Mouse (Mus musculus) telencephalon, adult 2 months (tissue): ENCODE results near the gene Kcnc4.

Experiments
- DNase-seq: peaks from one replicate; pipeline ENCODE4 v3.0.0-alpha.2; 2011; ENCODE audit warnings: low read depth, low spot score

Gene Kcnc4

GRCm38 (mm10) chr3:107458528-107459195, 690 bp downstream of the Kcnc4 start:
- DNase-seq, result no peak

- DNase-seq, result no peak
These were observed 1.2 kb downstream of the Kcnc4 start for GRCm38 (mm10) chr3:107458104-107458503.

- DNase-seq, result no peak
These were observed 5.1 kb downstream of the Kcnc4 start for GRCm38 (mm10) chr3:107454280-107454679.

GRCm38 (mm10) chr3:107446822-107447221, 12.5 kb downstream of the Kcnc4 start:
- no peak for DNase-seq

- no peak for DNase-seq
These were observed 15.5 kb downstream of the Kcnc4 start for GRCm38 (mm10) chr3:107443866-107444265.

GRCm38 (mm10) chr3:107442191-107442590, 17.2 kb downstream of the Kcnc4 start:
- DNase-seq, result peak; percentile 75

GRCm38 (mm10) chr3:107441306-107441705, 18.0 kb downstream of the Kcnc4 start:
- DNase-seq, result no peak

- DNase-seq, result no peak
These were observed 20.1 kb downstream of the Kcnc4 start for GRCm38 (mm10) chr3:107439280-107439679.

GRCm38 (mm10) chr3:107437666-107438065, 21.7 kb downstream of the Kcnc4 start:
- DNase-seq, result no peak

- DNase-seq, result no peak
These were observed 22.9 kb downstream of the Kcnc4 start for GRCm38 (mm10) chr3:107436434-107436833.

- DNase-seq, result no peak
These were observed 25.7 kb downstream of the Kcnc4 start for GRCm38 (mm10) chr3:107433614-107434013.

GRCm38 (mm10) chr3:107431268-107431667, 28.1 kb downstream of the Kcnc4 start:
- DNase-seq, result no peak

- peak; percentile 87 for DNase-seq
These were observed 34.9 kb downstream of the Kcnc4 start for GRCm38 (mm10) chr3:107424258-107425041.

GRCm38 (mm10) chr3:107420156-107420555, 39.2 kb downstream of the Kcnc4 start:
- no peak for DNase-seq

GRCm38 (mm10) chr3:107417287-107417644, 42.1 kb downstream of the Kcnc4 start:
- no peak for DNase-seq

- DNase-seq, result no peak
These were observed 42.6 kb downstream of the Kcnc4 start for GRCm38 (mm10) chr3:107416541-107417286.

- DNase-seq, result no peak
These were observed 46.3 kb downstream of the Kcnc4 start for GRCm38 (mm10) chr3:107413093-107413492.

- DNase-seq, result no peak
These were observed 46.8 kb downstream of the Kcnc4 start for GRCm38 (mm10) chr3:107412509-107412908.

- DNase-seq, result no peak
These were observed 47.7 kb downstream of the Kcnc4 start for GRCm38 (mm10) chr3:107411669-107412068.

- no peak for DNase-seq
These were observed 58.0 kb downstream of the Kcnc4 start for GRCm38 (mm10) chr3:107401401-107401800.

- no peak for DNase-seq
These were observed 59.2 kb downstream of the Kcnc4 start for GRCm38 (mm10) chr3:107399991-107400640.

GRCm38 (mm10) chr3:107391198-107391597, 68.2 kb downstream of the Kcnc4 start:
- no peak for DNase-seq
